Mouse (Mus musculus): Measurements from ENCODE around the gene Adam34.
"Not testable (repeated sequence)": the region's sequence is repeated elsewhere in the genome, so short reads cannot be mapped to it uniquely, and the experiment has no call there.

The Adam34 gene

GRCm38 (mm10) chr8:43709949-43710348, at the start of gene Adam34:
TSS of gene Adam34 (minus strand) at chr8:43710049.
- no peak for DNase-seq (ENCODE audit: low spot score in 2 of 2)

DNA sequence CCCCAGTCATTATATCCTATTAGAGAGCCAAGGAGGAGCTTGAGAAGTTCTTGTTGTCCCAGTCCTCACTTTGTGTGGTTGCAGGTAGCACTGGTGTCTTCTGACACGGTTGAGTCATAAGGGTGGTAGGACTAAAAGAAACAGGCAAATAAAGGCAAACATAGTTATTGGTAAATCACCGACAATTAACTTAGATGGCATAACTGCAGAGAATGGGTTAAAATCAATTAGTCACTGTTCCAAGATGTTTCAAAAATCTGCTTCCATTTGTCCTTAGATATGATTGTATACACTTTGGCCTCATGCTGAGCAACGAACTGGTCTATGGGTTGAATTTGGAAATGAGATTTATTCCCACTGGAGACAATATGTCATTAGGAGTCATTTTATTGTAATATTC, 82.7 kb downstream of the Adam34 start, which contains the start of gene Gm5346:
Gene Gm5346 (minus strand): TSS at position 101 of the 400 bp plus-strand sequence.
- DNase-seq (ENCODE audit: low spot score in 2 of 2), result no peak

- DNase-seq (ENCODE audit: low spot score in 2 of 2), result no peak
Measured at GRCm38 (mm10) chr8:43616046-43616445, 93.8 kb downstream of the Adam34 start.

GRCm38 (mm10) chr8:43603657-43604056, 106.2 kb downstream of the Adam34 start:
- DNase-seq (ENCODE audit: low spot score in 2 of 2), result not testable (repeated sequence)

GRCm38 (mm10) chr8:43603166-43603565, 106.7 kb downstream of the Adam34 start:
- not testable (repeated sequence) for DNase-seq (ENCODE audit: low spot score in 2 of 2)
